Mouse (Mus musculus) MEL (cell line): ENCODE measurements around the gene Daam2. TPM values are rescaled to one million over a fixed set of nuclear protein-coding genes. Genes with fewer than 3 reads are reported as not detected.

Source experiments
- DNase-seq: peaks from one replicate; pipeline ENCODE4 v3.0.0; 2011; ENCODE audit warnings: low read depth, low spot score
- H3K27ac ChIP-seq: 2 replicates; pipeline ENCODE4 v1.5.1; 2012; ENCODE audit warnings: low read depth, mild to moderate bottlenecking, control low read depth, low read length, moderate library complexity; ENCODE audit not compliant: control insufficient read depth
- H3K27me3 ChIP-seq, 2 experiments: fragments of 150-350 bp in 1 of 2; sonication (generic) in 1 of 2; 2 replicates each; pipeline ENCODE4 v1.6.1; 2012; ENCODE audit warnings: low read length in 2 of 2, mild to moderate bottlenecking in 2 of 2, improper control_type of control experiment in 1 of 2, moderate library complexity in 1 of 2; ENCODE audit not compliant: insufficient read depth in 2 of 2, control insufficient read depth in 1 of 2
- H3K36me3 ChIP-seq, 2 experiments: 2 replicates each; pipeline ENCODE4 v1.6.1; 2012 to 2014; ENCODE audit warnings: low read length in 2 of 2, improper control_type of control experiment in 1 of 2, inconsistent platforms in 1 of 2, mild to moderate bottlenecking in 1 of 2; ENCODE audit not compliant: insufficient read depth in 2 of 2, control insufficient read depth in 1 of 2
- H3K4me1 ChIP-seq, 2 experiments: fragments of 150-350 bp in 1 of 2; sonication (generic) in 1 of 2; 2 replicates each; pipeline ENCODE4 v1.6.1; 2012; ENCODE audit warnings: low read length in 2 of 2, improper control_type of control experiment in 1 of 2, mild to moderate bottlenecking in 1 of 2; ENCODE audit not compliant: insufficient read depth in 2 of 2, control insufficient read depth in 1 of 2
- H3K4me3 ChIP-seq, 2 experiments: fragments of 150-350 bp in 1 of 2; sonication (generic) in 1 of 2; 2 replicates each; pipeline ENCODE4 v1.5.1; 2012; ENCODE audit warnings: low read depth in 2 of 2, low read length in 2 of 2, mild to moderate bottlenecking in 2 of 2, moderate library complexity in 2 of 2, control low read depth in 1 of 2, improper control_type of control experiment in 1 of 2; ENCODE audit not compliant: control insufficient read depth in 1 of 2, insufficient read depth in 1 of 2
- H3K79me2 ChIP-seq: 2 replicates; pipeline ENCODE4 v1.6.1; 2012; ENCODE audit warnings: mild to moderate bottlenecking, low read length, moderate library complexity; ENCODE audit not compliant: control insufficient read depth, poor library complexity, insufficient read depth
- H3K9ac ChIP-seq: 2 replicates; pipeline ENCODE4 v1.6.1; 2012; ENCODE audit warnings: low read depth, mild to moderate bottlenecking, control low read depth, low read length, moderate library complexity; ENCODE audit not compliant: control insufficient read depth, poor library complexity, severe bottlenecking
- H3K9me3 ChIP-seq: fragments of 150-350 bp; sonication (generic); replicated peaks from 2 replicates; pipeline ENCODE4 v1.6.1; 2012; ENCODE audit warnings: mild to moderate bottlenecking, low read length, improper control_type of control experiment, moderate library complexity; ENCODE audit not compliant: insufficient read depth
- BHLHE40 ChIP-seq: IDR thresholded peaks from 2 replicates; pipeline ENCODE4 v1.6.1; 2012; ENCODE audit warnings: low read depth, mild to moderate bottlenecking, inconsistent platforms, low read length, improper control_type of control experiment, borderline replicate concordance
- CHD1 ChIP-seq: IDR thresholded peaks from 2 replicates; pipeline ENCODE4 v1.6.1; 2012; ENCODE audit warnings: low read depth, mild to moderate bottlenecking, inconsistent platforms, low read length, improper control_type of control experiment
- CTCF ChIP-seq, 3 experiments: IDR thresholded peaks in 2 of 3; conservative IDR thresholded peaks in 1 of 3; 2 replicates each; pipeline ENCODE4 v1.5.1; 2011 to 2012; ENCODE audit warnings: low read length in 3 of 3, low read depth in 2 of 3, mild to moderate bottlenecking in 2 of 3, improper control_type of control experiment in 1 of 3, inconsistent platforms in 1 of 3, mixed read lengths in 1 of 3, moderate library complexity in 1 of 3; ENCODE audit not compliant: control insufficient read depth in 1 of 3, insufficient read depth in 1 of 3, poor library complexity in 1 of 3, severe bottlenecking in 1 of 3
- ETS1 ChIP-seq: IDR thresholded peaks from 2 replicates; pipeline ENCODE4 v1.6.1; 2012; ENCODE audit warnings: low read depth, mild to moderate bottlenecking, inconsistent platforms, low read length, improper control_type of control experiment, moderate library complexity
- GATA1 ChIP-seq: IDR thresholded peaks from 2 replicates; pipeline ENCODE4 v1.6.1; 2011; ENCODE audit warnings: low read depth, low read length, improper control_type of control experiment
- HCFC1 ChIP-seq: IDR thresholded peaks from 2 replicates; pipeline ENCODE4 v1.6.1; 2012; ENCODE audit warnings: low read depth, mild to moderate bottlenecking, inconsistent platforms, low read length, improper control_type of control experiment, moderate library complexity
- JUND ChIP-seq: IDR thresholded peaks from 2 replicates; pipeline ENCODE4 v1.6.1; 2011; ENCODE audit warnings: low read depth, mild to moderate bottlenecking, improper control_type of control experiment, low read length
- KAT2A ChIP-seq: conservative IDR thresholded peaks from 2 replicates; pipeline ENCODE4 v1.6.1; 2012; ENCODE audit warnings: low read depth, low read length, improper control_type of control experiment, inconsistent platforms
- MAFK ChIP-seq: IDR thresholded peaks from 2 replicates; pipeline ENCODE4 v1.6.1; 2011; ENCODE audit warnings: low read depth, mild to moderate bottlenecking, low read length, improper control_type of control experiment, borderline replicate concordance
- MAX ChIP-seq: IDR thresholded peaks from 2 replicates; pipeline ENCODE4 v1.6.1; 2011; ENCODE audit warnings: low read length, improper control_type of control experiment
- MAZ ChIP-seq: IDR thresholded peaks from 2 replicates; pipeline ENCODE4 v1.6.1; 2012; ENCODE audit warnings: low read depth, mild to moderate bottlenecking, inconsistent platforms, low read length, improper control_type of control experiment
- MEF2A ChIP-seq: IDR thresholded peaks from 2 replicates; pipeline ENCODE4 v1.6.1; 2014; ENCODE audit warnings: low read depth, mild to moderate bottlenecking, inconsistent platforms, low read length, improper control_type of control experiment; ENCODE audit not compliant: poor library complexity, insufficient replicate concordance, severe bottlenecking; ENCODE audit errors: extremely low read depth
- NRF1 ChIP-seq: IDR thresholded peaks from 2 replicates; pipeline ENCODE4 v1.6.1; 2014; ENCODE audit warnings: low read depth, mild to moderate bottlenecking, inconsistent platforms, low read length, improper control_type of control experiment, moderate library complexity; ENCODE audit not compliant: poor library complexity, insufficient read depth, severe bottlenecking
- RAD21 ChIP-seq: IDR thresholded peaks from 2 replicates; pipeline ENCODE4 v1.6.1; 2011; ENCODE audit warnings: mild to moderate bottlenecking, low read depth, low read length, improper control_type of control experiment
- TAL1 ChIP-seq: IDR thresholded peaks from 2 replicates; pipeline ENCODE4 v1.6.1; 2012; ENCODE audit warnings: mild to moderate bottlenecking, inconsistent platforms, low read length, moderate library complexity, mixed read lengths
- TBP ChIP-seq: IDR thresholded peaks from 2 replicates; pipeline ENCODE4 v1.8.0; 2011; ENCODE audit warnings: low read depth, low read length, improper control_type of control experiment
- TCF12 ChIP-seq: IDR thresholded peaks from 2 replicates; pipeline ENCODE4 v1.6.1; 2014; ENCODE audit warnings: low read depth, mild to moderate bottlenecking, inconsistent platforms, low read length, improper control_type of control experiment, moderate library complexity
- UBTF ChIP-seq: IDR thresholded peaks from 2 replicates; pipeline ENCODE4 v1.6.1; 2012; ENCODE audit warnings: low read depth, mild to moderate bottlenecking, inconsistent platforms, low read length, improper control_type of control experiment, moderate library complexity, borderline replicate concordance; ENCODE audit not compliant: insufficient read depth
- USF2 ChIP-seq, 2 experiments: IDR thresholded peaks; 2 replicates each; pipeline ENCODE4 v1.6.1; 2011 to 2012; ENCODE audit warnings: improper control_type of control experiment in 2 of 2, low read length in 2 of 2, borderline replicate concordance in 1 of 2, inconsistent platforms in 1 of 2, low read depth in 1 of 2, mild to moderate bottlenecking in 1 of 2; ENCODE audit not compliant: insufficient read depth in 1 of 2
- ZC3H11A ChIP-seq: IDR thresholded peaks from 2 replicates; pipeline ENCODE4 v1.6.1; 2012; ENCODE audit warnings: low read depth, mild to moderate bottlenecking, inconsistent platforms, low read length, improper control_type of control experiment
- ZKSCAN1 ChIP-seq: IDR thresholded peaks from 2 replicates; pipeline ENCODE4 v1.6.1; 2012; ENCODE audit warnings: low read depth, mild to moderate bottlenecking, inconsistent platforms, low read length, improper control_type of control experiment, moderate library complexity
- ZMIZ1 ChIP-seq: IDR thresholded peaks from 2 replicates; pipeline ENCODE4 v1.6.1; 2012; ENCODE audit warnings: low read depth, mild to moderate bottlenecking, inconsistent platforms, low read length, improper control_type of control experiment, moderate library complexity
- ZNF384 ChIP-seq: IDR thresholded peaks from 2 replicates; pipeline ENCODE4 v1.6.1; 2012; ENCODE audit warnings: low read depth, mild to moderate bottlenecking, inconsistent platforms, low read length, improper control_type of control experiment
- polyA plus RNA-seq, 2 experiments: library from polyadenylated mRNA; stranded (reverse) in 1 of 2; unstranded in 1 of 2; fragments of >175 nt in 1 of 2; fragments of >200 nt in 1 of 2; gene quantifications; 2 replicates each; pipeline versions ENCODE4 v1.2.1 to v1.2.4; 2012; ENCODE audit warnings: low replicate concordance in 2 of 2, low read depth in 1 of 2; ENCODE audit not compliant: insufficient read length in 2 of 2, insufficient read depth in 1 of 2, missing spikeins in 1 of 2
- total RNA-seq: library from RNA; depleted of rRNA; stranded (reverse); fragments of 300-350 nt; gene quantifications from 2 replicates; pipeline ENCODE4 v1.2.3, GENCODE M21; 2012

Daam2 gene
- total and polyA plus RNA-seq, 3 experiments, result 0.04 to 0.28 TPM; not detected in 1

DNA sequence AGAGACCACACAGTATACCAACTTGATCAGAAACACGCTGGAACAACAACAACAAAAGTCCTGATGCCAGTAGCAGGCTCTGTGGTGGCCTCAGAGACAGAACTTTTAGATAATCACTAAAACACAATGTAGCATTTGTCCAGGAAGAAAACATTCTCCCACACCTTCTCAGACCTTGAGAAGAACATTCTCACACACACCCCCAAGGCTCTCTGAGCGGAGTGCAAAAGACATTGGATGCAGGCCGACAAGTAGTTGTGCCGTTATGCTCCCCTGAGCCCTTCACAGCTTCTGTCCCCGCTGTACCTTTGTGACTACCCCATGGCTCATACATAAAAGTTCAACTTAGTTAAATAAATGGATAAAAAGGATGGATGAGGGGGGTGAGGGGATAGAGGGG is 37.6 kb downstream of the Daam2 start:
- no peak overlapping the region for H3K27ac ChIP-seq
- no peak overlapping the region for H3K4me3 ChIP-seq
- no peaks in the 10 kb centered on the region for H3K79me2 ChIP-seq
- no peak overlapping the region for H3K9ac ChIP-seq
- no peaks in the 10 kb centered on the region for H3K4me1 ChIP-seq
- no peak for DNase-seq
- no peaks in the 10 kb centered on the region for H3K27me3 ChIP-seq
- TF ChIP-seq TAL1 (no peak), CHD1 (no peak), MAZ (no peak), UBTF (no peak), USF2 (IDR thresholded peaks at IDR 0.05; ENCODE audit: borderline replicate concordance in 1 of 2, insufficient read depth in 1 of 2, low read depth in 1 of 2, low read length in 2 of 2) (no peak)
- no peaks in the 10 kb centered on the region for H3K9me3 ChIP-seq
- H3K36me3 ChIP-seq, result no peaks in the 10 kb centered on the region

DNA sequence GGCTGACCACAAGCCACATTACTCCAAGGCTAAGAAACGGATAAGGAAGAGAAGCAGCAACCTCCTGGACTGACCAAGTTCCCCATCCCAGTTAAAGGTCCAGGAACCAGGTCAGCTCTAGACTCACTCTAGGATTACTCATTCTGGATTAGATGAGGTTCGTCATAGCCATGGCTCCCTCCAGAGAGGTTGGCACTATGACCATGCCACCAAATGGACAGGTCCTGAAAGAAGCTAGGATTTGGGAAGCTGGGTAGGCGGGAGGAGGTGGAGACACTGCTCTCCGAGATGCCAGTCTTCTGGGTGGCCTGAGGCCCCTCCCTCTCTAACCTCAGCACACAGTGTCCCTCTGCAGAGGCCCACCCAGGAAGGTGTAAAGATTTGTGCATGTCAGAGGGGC is 38.2 kb downstream of the Daam2 start:
- no peak overlapping the region for H3K9ac ChIP-seq
- no peaks in the 10 kb centered on the region for H3K9me3 ChIP-seq
- TF ChIP-seq MAFK (no peak), HCFC1 (no peak), TBP (no peak)
- TF ChIP-seq, all 39 proteins: peak for 0
- Histone ChIP-seq H3K27me3 (no peaks in the 10 kb centered on the region), H3K36me3 (no peaks in the 10 kb centered on the region), H3K4me3 (no peak overlapping the region), H3K79me2 (no peaks in the 10 kb centered on the region), H3K27ac (no peak overlapping the region), H3K4me1 (no peaks in the 10 kb centered on the region)
- DNase-seq, result no peak

GRCm38 (mm10) chr17:49524584-49524983 is 39.6 kb downstream of the Daam2 start:
- no peaks in the 10 kb centered on the region for H3K9me3 ChIP-seq
- H3K27ac ChIP-seq, result no peak overlapping the region
- no peaks in the 10 kb centered on the region for H3K79me2 ChIP-seq
- DNase-seq, result no peak
- no peaks in the 10 kb centered on the region for H3K4me1 ChIP-seq
- H3K4me3 ChIP-seq, result no peak overlapping the region
- TF ChIP-seq JUND (no peak), BHLHE40 (no peak), HCFC1 (no peak), RAD21 (no peak), MEF2A (no peak), MAX (no peak), MAZ (no peak), ZNF384 (no peak), TCF12 (no peak), KAT2A (no peak), ZKSCAN1 (no peak), ZC3H11A (no peak), CTCF (IDR thresholded peaks at IDR 0.05 in 2 of 3, conservative IDR thresholded peaks at IDR 0.05 in 1 of 3; ENCODE audit: control insufficient read depth in 1 of 3, insufficient read depth in 1 of 3, low read depth in 2 of 3, low read length in 3 of 3, poor library complexity in 1 of 3, severe bottlenecking in 1 of 3) (no peak), ZMIZ1 (no peak), NRF1 (no peak), ETS1 (no peak), GATA1 (no peak), TBP (no peak)
- no peak overlapping the region for H3K9ac ChIP-seq
- H3K27me3 ChIP-seq, result no peaks in the 10 kb centered on the region
- H3K36me3 ChIP-seq, result no peaks in the 10 kb centered on the region
